Mouse (Mus musculus) mesoderm, embryonic 11.5 days (tissue): Measurements from ENCODE around the gene Pbsn.
A peak's percentile ranks its signal among the peaks of the same experiment; 100 is the strongest.
"Not testable (repeated sequence)": the region's sequence is repeated elsewhere in the genome, so short reads cannot be mapped to it uniquely, and the experiment has no call there.

Experiments
- DNase-seq: peaks from one replicate; pipeline ENCODE4 v3.0.0-alpha.2; 2012; ENCODE audit warnings: low read depth, low spot score

The Pbsn gene

GRCm38 (mm10) chrX:77853523-77853922 lies at the start of gene Pbsn:
Gene Pbsn (minus strand): TSS chrX:77853623.
- no peak for DNase-seq

GRCm38 (mm10) chrX:77880033-77880432 lies 26.6 kb upstream of the Pbsn start:
- not testable (repeated sequence) for DNase-seq

- DNase-seq = not testable (repeated sequence)
Observed at GRCm38 (mm10) chrX:77864458-77864857, 11.0 kb upstream of the Pbsn start, which contains the start of gene Gm14744. Gene Gm14744 (plus strand): TSS chrX:77864758.

GRCm38 (mm10) chrX:77812031-77812430 lies 41.4 kb downstream of the Pbsn start:
- no peak for DNase-seq

- peak; percentile 53 for DNase-seq
Observed at GRCm38 (mm10) chrX:77810608-77811206, 42.7 kb downstream of the Pbsn start.

- peak; percentile 30 for DNase-seq
Observed at GRCm38 (mm10) chrX:77808602-77809001, 44.8 kb downstream of the Pbsn start.

GRCm38 (mm10) chrX:77802293-77802692 lies 51.1 kb downstream of the Pbsn start:
- no peak for DNase-seq

- DNase-seq = no peak
Observed at GRCm38 (mm10) chrX:77801543-77801942, 51.9 kb downstream of the Pbsn start.

GRCm38 (mm10) chrX:77799554-77799953 lies 53.9 kb downstream of the Pbsn start:
- no peak for DNase-seq

GRCm38 (mm10) chrX:77797801-77798200 lies 55.6 kb downstream of the Pbsn start:
- no peak for DNase-seq

- DNase-seq = no peak
Observed at GRCm38 (mm10) chrX:77796916-77797315, 56.5 kb downstream of the Pbsn start.

- peak; percentile 48 for DNase-seq
Observed at GRCm38 (mm10) chrX:77796238-77796835, 57.1 kb downstream of the Pbsn start, which contains the start of gene Prkx. Gene Prkx (minus strand): TSS chrX:77796278.

GRCm38 (mm10) chrX:77795858-77796174 lies 57.6 kb downstream of the Pbsn start:
- DNase-seq = peak; percentile 87

GRCm38 (mm10) chrX:77794962-77795857 lies 58.2 kb downstream of the Pbsn start:
- DNase-seq = peak; percentile 14

GRCm38 (mm10) chrX:77788675-77789074 lies 64.7 kb downstream of the Pbsn start:
- no peak for DNase-seq
